Mouse (Mus musculus) cerebellum, adult 2 months (tissue): ENCODE results near the gene Anln.

Source experiments
- CTCF ChIP-seq: fragments of 200-500 bp; IDR thresholded peaks from 2 replicates; pipeline ENCODE4 v1.5.1; 2011; ENCODE audit warnings: low read depth, mild to moderate bottlenecking, control low read depth, low read length, moderate library complexity, borderline replicate concordance; ENCODE audit not compliant: insufficient read depth
- POLR2A ChIP-seq: fragments of 200-500 bp; IDR thresholded peaks from 2 replicates; pipeline ENCODE4 v1.6.1; 2011; ENCODE audit warnings: low read length, control low read depth, borderline replicate concordance; ENCODE audit not compliant: insufficient read depth

DNA sequence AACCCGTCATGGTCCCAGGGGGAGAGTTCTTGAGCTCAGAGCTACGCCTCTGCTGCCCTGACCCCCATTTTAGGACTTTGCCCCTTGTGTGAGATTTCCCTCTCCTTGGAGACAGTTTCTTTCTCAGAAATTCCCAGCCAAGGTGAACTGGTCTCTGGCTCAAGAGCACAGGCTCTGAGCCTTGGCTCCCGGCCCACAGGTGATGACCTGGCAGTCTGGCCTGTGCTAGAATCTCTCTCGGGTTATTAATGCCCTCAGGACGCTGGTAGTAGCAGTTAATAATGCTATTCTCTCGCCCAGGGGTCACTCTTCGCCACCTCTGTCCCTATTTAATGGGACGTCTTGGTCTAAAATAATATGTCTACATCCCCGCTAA, 61.9 kb downstream of the Anln start:
- TF ChIP-seq CTCF (no peak), POLR2A (no peak)
